Mouse (Mus musculus) heart, adult 18-20 months (tissue): ENCODE data around the gene Boc. TPM values are rescaled to one million over a fixed set of nuclear protein-coding genes. Genes with fewer than 3 reads are reported as not detected.

Source experiments
- DNase-seq, 2 experiments: peaks; one replicate each; pipeline ENCODE4 v3.0.0; 2021 to 2022; ENCODE audit warnings: mixed read lengths in 1 of 2
- long read RNA-seq, 2 experiments: library from polyadenylated mRNA; stranded (forward); transcript quantifications; one replicate each; pipeline ENCODE4 v2.0.0; 2021
- total RNA-seq, 2 experiments: library from RNA; stranded (reverse); gene quantifications; 2 replicates each; pipeline ENCODE4 v1.2.3; 2021

Boc gene
- 1 to 10 TPM; 3.5 to 4.8 TPM for total RNA-seq
- long read RNA-seq, experiment 1, partial matches to known transcripts = 1 of 3 reads
- long read RNA-seq, experiment 1, other reads (novel, unspliced or antisense) = 2 of 3 reads
- long read RNA-seq, experiment 2, partial matches to known transcripts = 0 of 1 reads
- long read RNA-seq, experiment 2, other reads (novel, unspliced or antisense) = 1 of 1 reads

DNA sequence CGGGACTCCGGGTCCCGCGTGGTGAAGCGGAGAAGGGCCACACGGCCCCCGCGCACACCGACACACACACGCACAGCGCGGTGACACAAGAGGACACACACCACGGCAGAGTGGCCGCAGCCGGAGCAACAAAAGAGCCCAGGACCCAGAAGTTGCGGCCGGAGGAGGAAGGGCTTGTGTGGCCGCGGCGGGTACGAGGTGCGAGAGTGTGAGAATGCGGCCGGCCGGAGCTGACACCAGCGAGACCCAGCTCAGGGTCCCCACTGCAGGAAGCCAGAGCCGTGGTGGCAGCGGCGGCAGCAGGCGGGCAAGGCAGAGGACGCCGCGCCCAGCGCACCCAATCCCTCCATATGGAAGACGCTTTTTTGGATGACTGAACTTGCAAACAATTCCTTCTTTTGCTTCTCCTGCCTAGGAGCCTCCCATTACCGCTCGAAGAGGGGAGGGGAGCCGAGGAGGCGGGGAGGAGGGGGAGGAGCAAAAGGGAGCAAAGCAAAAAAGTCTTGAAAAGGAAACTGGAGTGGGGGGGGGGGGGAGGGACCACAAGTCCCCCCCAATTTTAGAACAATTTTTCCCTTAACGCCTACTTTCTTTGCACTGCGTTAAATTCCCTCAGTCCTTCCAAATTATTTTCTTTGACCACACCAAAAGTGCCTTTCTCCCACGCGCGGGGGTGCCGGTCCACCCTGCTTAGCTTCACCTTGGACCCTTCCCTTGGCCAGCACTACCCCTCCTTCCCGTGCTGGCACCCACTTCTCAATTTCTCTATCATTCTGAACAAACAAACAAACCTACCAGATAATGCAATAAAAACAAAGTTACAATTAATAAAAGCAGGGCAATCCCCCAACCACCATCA is at the start of gene Boc:
Gene Boc, minus strand, starts transcription at position 427 of the 859 bp plus-strand sequence.
- peak; percentile 84 to 85 for DNase-seq

DNA sequence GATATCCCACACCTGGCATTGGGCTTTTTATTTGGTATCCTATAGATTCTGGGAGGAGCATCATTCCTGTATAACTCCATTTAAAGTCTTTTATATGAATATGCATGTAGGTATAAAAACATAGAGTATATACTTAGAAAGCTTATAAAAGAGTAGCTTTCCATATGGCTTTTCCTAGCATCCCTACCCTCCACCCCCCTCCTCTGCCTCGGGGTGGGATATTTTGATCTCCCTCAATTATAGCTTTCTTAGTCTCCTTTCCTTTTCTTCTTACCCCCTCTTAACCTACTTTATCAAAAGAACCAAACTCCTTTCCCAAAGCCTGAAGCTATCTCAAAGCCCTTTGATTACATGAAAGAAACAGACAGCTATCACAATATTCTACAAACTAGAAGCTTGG is 47.9 kb upstream of the Boc start:
- DNase-seq = no peak

DNA sequence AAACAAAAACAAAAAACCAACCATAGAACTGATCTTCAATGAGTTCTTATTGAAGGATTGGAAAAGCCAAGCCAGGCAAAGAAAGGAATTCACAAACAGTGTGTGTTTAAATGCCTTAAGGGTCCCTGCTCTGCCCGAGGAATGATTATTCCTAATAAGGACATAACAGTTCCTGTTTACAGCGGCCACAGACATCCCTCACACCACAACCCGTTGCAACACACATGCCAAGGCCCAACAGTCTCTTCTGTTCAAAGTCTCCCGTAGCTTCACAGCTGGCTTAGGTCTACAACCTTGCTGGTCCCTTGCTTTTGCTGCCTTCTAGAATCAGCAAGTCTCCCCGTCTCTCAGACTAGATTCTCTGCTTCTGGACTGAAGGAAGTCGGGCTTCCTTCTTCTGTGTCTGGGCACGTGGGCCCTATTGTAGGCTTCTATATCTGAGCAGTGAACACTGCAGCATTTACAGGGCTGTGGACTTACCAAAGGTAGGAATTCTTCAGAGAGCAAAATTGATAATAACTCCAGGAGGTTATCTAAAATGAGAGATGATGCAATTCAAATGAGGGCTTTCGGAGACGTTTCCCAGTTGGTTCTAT is 45.4 kb upstream of the Boc start:
- no peak for DNase-seq

DNA sequence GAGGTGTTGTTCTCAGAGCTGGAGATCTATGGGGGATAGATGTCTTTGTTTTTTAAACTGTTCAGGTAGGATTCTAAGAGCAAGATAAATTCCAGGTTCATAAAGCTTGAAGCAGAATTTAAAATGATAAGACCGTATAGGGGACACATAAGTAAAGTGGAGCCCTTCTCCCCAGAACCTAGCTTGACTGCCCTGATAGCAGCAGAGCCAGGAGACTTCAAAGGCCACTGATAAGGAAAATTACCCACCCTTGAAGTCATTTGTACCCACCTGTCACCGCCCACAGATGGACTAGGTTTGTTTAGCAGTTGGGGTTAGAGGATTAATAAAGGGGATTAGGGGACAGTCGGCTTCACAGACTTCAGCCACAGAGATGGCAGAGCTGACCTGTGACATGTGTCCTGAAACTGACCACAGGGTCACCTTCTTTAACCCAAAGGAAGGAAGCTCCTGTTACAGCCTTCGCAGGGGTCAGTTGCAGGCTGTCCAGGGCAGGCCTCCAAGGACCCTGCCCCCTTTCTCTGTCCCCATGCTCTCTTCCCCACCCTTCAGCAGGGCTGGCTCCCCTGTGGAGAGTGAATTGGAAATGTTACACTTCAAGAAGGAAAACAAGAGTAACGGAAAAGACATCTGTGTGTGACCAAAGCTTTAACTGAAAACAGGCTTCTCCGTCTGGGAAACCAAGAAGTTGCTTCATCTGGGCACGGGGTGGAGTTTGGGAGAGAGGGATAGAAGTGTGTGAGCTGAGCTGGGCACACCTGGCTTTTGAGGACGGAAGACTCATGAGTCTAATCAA is 43.5 kb upstream of the Boc start:
- no peak for DNase-seq

DNA sequence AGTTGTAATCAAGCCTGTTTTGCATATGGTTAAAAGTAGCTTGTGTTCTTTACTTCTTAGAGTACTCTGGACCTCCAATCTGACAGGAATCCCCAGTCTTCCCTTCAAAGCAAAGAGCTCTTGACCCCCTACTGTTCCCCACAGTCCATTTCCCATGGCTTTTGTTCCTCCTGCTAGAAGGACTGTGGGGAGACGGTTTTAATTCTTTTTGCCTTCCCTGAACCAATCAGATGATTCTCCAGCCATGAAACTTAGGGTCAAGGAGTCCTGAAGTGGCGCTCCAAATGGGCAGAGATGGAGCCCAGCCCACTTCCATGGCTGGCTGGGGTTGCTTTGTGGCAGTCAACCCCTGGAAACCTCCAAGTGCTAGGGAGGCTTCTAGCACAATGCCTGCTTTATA is 42.5 kb upstream of the Boc start:
- DNase-seq = no peak

DNA sequence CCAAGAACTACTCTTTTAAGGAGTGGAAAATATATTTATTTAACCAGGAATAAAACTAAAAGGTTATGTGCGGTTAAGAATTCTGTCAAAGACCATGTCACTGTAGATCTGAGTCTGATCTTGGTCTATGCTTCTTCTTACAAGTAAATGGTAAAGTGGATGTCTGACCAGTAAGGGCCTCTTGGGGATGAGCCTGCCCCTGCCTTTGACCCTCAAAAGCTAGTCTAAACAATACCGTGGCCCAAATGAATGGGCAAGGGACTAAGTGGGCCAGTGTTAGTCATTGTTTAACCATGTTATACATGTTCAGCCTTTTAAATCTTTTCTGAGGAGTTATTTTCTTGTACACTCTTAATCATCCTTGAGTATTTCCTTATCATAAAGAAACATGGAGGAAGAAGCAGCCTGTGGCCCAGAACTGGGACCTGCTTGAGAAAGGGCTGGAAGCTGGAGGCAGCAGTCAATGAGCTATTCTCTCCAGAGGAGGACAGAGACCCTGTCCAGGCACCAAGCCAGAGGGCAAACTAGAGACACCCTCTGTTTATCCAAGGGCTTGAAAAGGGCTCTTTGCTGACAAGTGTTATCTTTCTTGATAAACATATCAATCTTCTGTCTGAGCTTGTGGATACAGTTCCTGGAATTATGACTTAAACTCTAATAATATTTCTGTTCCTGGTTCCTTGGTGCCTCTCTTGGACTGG is 38.6 kb upstream of the Boc start:
- no peak for DNase-seq

DNA sequence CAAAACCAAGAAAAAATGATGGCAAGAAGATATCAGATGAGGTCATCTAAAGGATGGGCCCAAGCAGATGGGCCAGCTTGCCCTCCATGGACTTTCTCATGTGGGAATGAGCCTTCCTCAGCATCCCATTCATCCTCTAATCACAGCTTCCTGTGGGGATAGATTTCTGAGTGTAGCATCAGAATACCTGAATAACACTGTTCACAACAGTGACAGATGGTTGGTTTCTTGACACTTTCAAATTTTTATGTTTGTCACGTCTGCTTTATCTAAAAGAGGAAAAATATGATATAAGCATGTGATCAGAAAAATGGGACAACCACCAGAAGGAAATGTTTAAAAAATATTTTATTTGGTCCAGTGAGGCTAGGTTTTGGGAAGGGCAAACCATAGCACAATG is 30.8 kb upstream of the Boc start:
- DNase-seq = no peak

DNA sequence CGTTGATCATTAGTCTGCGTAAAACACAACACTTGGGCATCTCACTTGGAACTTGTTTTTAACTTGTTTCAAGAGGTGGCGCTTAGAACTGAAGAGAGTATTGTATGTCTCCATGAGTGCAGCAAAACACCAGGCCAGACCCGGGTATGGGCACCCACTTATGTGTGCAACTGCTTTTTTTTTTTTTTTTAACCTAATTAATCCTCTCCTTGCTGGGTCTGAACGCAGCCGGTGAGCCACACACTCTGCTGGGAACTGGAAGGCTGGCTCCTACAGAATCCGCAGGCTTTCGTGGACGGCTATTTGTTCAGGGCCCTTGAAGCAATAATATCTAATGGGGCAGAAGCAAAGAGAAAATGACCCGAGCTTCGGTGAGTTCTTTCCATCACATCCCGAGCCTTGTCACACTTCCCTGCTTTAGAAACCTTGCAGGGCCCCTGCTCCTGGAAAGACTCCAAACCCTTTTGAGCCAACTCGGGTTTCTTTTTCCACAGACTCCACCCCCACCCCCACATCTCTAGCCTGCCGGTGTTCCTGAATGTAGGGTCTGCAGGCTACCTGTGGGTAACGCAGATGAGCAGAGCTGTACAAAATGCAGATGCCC is 20.8 kb upstream of the Boc start:
- no peak for DNase-seq

DNA sequence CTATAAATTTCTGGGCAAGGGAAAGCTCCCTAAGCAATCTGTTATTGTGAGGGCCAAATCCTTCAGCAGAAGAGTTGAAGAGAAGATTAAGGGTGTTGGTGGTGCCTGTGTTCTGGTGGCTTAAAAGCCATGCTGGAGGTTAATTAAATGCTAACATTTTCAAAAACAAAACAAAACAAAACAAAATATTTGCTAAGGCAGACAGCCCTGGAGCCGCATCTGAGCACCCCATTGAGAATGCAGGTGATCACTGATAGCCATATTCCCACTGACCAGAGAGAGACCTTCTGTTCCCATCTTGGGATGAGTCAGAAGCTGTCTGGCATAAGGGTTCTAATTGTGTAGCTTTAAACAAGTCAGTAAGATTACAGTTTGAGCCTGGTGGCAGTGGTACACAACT is 19.9 kb upstream of the Boc start:
- no peak for DNase-seq

DNA sequence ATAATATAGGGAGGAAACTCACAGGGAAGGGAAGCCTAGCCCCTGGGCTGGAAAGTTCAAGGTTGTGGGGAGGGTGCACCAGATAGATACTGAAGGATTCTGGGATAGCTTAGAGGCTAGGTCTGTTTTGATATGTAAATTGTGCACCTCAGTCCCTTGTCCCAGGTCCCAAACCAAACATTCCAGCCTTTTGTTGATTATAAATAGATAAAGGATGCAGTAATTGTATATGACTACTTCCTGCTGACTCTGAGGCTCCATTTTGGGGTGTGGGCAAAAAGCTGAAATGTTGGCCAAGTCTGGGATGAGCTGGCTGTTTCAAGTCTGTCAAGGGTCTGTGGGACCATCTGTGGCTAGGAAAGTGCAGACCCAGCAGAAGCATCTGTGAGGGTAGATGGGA is 9.4 kb upstream of the Boc start:
- no peak for DNase-seq

DNA sequence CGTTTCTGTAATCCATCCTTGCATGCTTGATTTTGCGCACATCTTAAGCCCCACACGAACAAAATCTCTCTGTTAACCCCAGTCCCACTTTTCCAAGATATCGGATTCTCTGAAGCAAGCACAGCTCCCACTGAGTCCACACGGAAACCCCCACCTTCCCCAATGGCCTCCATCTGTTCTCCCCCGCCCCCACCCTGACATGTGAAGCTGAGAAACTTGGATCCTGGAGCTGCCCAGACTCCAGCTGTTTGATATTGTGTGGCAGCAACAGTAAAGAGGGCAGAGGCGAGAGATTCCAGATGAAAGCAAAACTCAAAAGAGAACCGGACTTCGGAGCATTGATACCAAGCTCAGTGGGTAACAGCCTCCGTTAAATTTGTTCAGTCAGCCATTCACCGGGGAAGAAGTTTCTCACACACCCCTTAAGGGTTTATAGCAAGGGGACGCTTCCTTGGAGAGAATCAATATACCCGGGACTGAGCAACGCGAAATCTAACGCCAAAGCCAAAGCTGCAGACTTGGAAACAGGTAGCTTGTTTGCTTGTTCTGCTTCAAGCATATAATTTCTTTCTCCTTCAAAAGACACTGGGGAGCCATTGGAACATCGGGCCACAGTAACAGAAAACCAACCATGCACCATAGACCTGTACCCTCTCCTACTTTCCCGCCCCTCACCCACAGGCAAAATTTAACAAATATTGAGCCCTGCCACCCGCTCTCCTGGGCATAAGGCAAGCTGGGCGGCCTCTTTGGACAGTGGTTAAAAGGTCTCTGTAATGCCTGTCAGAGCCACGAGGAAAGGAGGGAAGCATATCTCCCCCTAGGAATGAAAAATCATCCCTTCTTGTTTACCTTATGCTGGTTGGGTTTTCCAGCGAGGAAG is 6.9 kb upstream of the Boc start:
- DNase-seq = no peak

DNA sequence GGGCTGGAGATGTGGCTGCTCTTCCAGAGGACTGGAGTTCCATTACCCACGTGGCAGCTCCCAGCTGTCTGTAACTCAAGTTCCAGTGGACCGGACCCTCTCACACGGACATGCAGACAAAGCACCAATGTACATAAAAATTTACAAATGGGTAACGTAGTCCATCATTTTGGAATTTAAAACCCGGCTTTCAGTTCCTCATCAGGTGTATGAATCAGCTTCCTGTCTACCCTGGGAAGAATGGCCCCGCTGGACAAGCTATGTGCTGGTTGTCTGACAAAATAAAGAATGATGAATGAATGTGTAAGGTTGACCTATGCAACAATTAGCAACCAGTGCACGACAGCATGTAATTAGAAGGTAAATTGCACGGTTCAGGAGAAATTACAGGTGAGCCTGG is 5.7 kb upstream of the Boc start:
- no peak for DNase-seq

DNA sequence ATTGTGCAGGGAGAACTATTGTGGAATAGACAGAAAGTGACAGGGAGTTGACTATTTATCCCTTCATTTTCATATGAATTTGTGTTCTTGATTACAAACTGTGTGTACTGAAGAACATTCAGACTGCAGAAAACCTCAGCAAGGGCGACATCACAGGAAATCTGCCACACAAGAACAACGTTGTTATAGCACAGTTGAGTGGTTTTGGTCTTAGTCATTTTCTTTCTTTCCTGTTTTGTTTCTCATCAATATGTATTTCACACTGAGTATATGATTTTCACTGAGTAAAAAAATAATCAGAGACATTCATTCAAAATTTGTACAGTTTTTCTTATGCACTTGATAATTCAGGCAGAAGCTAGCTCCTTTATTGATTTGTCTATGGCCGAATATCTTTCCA is 3.4 kb upstream of the Boc start:
- no peak for DNase-seq

DNA sequence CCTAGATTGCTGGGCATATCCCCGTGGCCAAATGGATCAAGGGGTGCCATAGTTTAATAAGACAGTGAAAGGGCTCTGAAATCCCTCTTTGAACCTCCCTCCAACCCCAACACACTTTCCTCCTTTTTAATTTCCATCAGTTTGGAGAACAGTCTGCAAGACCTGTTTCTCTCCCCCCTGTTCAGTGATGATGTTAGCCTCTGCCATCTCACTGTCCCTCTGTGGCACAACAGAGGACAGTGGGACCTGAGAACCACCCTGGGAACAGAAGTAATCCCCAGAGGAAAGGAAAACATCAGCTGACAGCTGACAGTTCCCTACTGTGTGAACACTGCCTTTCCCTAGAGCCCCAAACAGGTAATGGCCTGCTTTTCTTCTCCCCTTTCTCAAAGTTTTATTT is 1.5 kb upstream of the Boc start:
- no peak for DNase-seq

DNA sequence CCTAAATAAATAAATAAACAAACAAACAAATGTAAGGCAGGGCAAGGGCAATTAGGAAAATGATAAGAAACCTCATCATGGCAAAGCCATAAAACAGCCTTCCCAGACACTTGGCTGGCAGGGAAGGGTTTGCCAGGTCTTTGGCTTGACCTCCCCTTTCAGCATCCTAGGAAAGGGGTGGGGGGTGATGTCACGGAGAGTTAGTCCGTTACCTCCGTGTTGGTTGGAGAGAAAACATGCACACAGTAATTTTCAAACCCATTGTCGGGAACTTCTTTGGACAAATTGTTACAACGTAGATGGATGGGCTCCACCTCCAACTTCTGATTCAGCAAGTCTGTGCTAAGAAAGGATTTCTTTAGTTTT is 616 bp upstream of the Boc start:
- DNase-seq = no peak

DNA sequence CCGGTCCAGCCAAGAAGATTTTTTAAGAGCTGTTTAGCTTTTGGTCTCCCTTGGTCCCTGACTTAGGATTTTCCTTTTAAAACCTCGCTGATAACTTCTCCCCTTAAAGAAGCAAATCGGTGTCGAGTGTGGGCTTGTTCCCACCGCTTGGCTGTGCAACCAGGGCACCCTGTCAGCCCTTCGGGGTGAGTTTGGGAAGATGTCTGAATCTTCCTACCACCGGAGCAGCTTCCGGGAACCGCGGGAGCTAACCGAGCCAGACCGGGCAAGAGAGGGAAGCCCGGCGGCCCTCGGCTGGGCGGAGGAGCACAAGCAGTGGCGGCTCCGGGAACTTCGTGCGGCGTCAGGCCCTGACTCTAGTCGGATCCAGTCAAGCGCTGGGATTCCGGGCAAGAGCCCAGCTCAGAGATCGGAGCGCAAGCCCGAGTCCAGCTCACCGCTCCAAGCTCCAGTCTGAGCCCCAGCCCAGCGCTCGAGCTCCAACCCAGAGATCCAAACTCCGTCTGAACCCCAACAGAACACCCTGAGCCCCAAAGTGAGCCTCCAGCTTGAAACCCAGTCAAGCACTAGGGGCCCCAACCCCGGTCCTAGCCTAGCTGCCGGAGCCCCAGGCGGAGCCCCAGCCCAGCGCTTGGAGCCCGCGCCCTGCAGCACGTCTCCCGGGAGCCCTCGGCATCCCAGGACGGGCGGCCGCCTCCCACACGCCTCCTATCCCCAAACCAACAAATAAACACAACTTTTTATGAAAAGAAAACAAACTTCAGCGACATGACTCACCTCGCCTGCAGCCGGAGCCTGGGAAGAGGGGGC is 831 bp downstream of the Boc start:
- DNase-seq = peak; percentile 85 to 86

DNA sequence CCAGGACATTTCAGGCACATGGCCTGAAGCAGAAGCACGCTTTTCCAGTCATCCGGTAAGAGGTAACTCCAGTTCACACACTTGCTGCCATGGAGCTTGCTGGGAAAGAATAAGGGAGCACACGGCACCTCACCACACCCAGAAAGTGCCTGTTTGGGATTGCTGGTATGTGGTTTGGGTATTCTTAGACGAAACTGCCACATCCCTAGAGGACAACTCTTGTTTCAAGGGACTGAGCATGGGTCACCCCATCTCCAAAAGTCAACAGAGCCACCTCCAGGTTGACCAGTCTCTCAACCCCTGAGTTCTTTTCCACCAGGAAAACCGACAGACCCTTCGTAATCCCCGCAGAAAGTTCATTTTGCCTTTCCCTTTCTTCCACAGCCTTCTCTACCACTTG is 1.6 kb downstream of the Boc start:
- DNase-seq = no peak

DNA sequence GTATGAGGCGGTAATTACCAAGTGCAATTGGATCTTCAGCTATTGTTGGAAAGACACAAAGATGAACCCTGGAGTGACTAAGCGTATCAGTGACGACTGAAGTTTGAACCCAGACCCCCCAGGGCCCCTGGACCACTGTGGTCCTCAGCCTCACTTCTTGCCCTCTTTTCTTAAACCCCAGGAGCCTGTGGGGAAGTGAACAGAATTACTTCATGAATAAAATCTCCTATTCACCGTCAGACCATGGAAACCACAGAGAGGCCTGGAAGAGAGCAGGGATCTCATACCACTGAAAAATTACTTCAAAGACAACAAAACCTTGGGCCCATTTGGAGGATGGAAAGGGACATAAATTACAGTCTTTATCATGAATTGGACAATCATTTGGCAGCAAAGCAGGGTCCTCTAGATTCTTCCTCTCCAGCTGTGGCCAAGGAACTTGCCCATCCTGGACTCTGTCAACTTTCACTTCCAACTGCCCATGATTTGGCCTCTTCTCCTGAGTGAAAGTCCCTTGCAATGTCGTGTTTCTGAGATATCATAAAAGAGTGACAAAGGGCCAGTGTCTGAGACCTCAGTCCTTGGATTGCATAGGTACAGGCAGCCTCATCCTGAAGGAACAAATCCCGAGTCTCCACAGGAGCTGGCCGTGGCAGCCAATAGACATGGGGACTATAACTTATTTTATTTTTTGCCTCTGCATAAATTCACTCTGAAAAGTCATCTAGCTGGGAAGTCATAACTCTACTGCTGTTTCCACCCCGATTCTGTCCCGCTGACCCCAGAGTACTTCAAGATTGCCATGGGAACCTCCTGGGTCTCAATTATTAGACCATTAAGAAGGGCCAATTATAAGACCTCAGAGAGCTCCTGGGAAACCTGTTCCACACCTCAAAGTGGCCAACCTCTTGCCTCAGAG is 2.6 kb downstream of the Boc start:
- no peak for DNase-seq

DNA sequence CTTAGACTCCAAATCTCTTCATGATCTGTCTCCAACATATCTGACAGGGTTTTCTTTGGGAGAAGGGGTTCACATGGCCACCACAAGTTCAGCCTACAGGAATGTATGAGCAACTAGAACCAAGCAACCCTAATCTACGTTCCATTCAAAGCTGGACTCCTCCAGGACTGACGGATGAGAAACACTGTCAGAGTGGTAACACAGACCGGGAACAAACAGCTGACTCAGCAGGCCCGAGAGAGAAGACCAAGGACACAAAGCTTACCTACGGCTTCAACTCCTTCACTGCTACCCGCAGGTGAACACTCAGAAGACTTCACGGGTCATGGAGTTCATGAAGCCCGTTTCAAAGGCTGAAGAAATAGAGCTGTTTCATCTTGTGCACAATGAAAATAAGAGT is 4.8 kb downstream of the Boc start:
- no peak for DNase-seq
